In the genomic region with DNA sequence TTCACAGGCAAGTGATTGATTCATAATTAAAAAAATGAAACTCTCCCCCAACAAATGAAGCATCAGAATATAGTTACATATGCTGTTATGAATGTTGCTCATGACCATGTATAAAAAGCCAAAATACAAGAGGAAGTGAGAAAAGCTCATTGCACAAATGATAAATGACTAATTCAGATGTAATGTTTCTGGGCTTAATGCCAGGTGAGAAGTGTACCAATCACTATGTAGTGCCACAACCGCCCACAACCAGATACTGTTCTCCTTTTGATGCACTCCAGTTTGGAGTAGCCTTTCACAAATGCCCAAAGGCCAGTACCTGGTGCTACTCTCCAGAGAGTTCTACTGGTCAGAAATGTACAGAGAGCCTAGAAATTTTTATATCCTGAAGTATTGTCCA, we compare ENCODE assay signal across 24 mouse cellular contexts. TPM values are rescaled to one million over a fixed set of nuclear protein-coding genes. Genes with fewer than 3 reads are reported as not detected.
DNase-seq lines count a peak whose midpoint lies in the region; ATAC-seq and TF ChIP-seq lines count a peak whose summit lies in the region.
"Had no signal": no experiment of that assay in that cellular context is flagged by ENCODE, and none has a peak within 500 bp of the region (broad histone marks: within the 10 kb centered on the region; RNA-seq: fewer than 3 reads in every experiment).

No protein-coding gene starts in this region.

- no peak for TF ChIP-seq CTCF in heart, postnatal 0 days (IDR thresholded peaks at IDR 0.05; ENCODE audit: low read depth)

- no peaks in the 10 kb centered on the region for H3K9me3 ChIP-seq in heart, postnatal 0 days (replicated peaks; ENCODE audit: control insufficient read depth, low read length)
- H3K9me3 ChIP-seq: heart, embryonic 10.5 days; hindbrain, embryonic 10.5 days; intestine, embryonic 15.5 days; liver, embryonic 12.5 days; midbrain, embryonic 15.5 days; neural tube, embryonic 12.5 days had no signal

- H3K4me1 ChIP-seq in heart, postnatal 0 days (ENCODE audit: control insufficient read depth, insufficient read depth) = no peaks in the 10 kb centered on the region
- H3K4me1 ChIP-seq: heart, embryonic 10.5 days; hindbrain, embryonic 10.5 days; intestine, embryonic 15.5 days; liver, embryonic 12.5 days; midbrain, embryonic 15.5 days; neural tube, embryonic 12.5 days had no signal

- peak; percentile 16 for DNase-seq in heart, postnatal 0 days (ENCODE audit: low spot score)
- DNase-seq in heart, postnatal 25 days (ENCODE audit: low spot score) = no peak
- DNase-seq in right cerebral cortex, adult 18-20 months = peak; percentile 30
- DNase-seq in right cerebral cortex, postnatal 25 days = no peak
- peak; percentile 70 for DNase-seq in gonadal fat pad, adult 2 months (ENCODE audit: low read depth)
- DNase-seq in neural tube, embryonic 10.5 days (ENCODE audit: extremely low spot score, low spot score) = no peak
- DNase-seq in spleen, adult 18-20 months = no peak
- no peak for DNase-seq in kidney, adult 8-10 months
- DNase-seq: cerebellum, postnatal 25 days; gastrocnemius, adult 2 months; kidney, postnatal 10 days; lung, postnatal 10 days; thymus, postnatal 36 days had no signal

- 8% methylated on average over 1 of the region's 1 CpGs for WGBS in heart, postnatal 0 days

- no peak for TF ChIP-seq EP300 in heart, postnatal 0 days (IDR thresholded peaks at IDR 0.05; ENCODE audit: low read depth)

- no peak overlapping the region for H3K27ac ChIP-seq in heart, postnatal 0 days (ENCODE audit: low read depth)
- H3K27ac ChIP-seq: gastrocnemius, adult 2 months; heart, embryonic 10.5 days; hindbrain, embryonic 10.5 days; intestine, embryonic 15.5 days; liver, embryonic 12.5 days; midbrain, embryonic 15.5 days; neural tube, embryonic 12.5 days; stomach, postnatal 0 days had no signal

- no peaks in the 10 kb centered on the region for H3K27me3 ChIP-seq in heart, postnatal 0 days (ENCODE audit: control insufficient read depth, insufficient read depth, low read length)
- H3K27me3 ChIP-seq: intestine, embryonic 15.5 days; liver, embryonic 12.5 days; midbrain, embryonic 15.5 days; neural tube, embryonic 12.5 days had no signal

- ATAC-seq in heart, postnatal 0 days (ENCODE audit: insufficient read depth, low read depth) = no peak
- ATAC-seq: intestine, embryonic 15.5 days; liver, embryonic 12.5 days; midbrain, embryonic 15.5 days had no signal

- no peak overlapping the region for H3K9ac ChIP-seq in heart, postnatal 0 days (replicated peaks; ENCODE audit: low read depth, low read length)
- H3K9ac ChIP-seq: intestine, embryonic 15.5 days; liver, embryonic 12.5 days; midbrain, embryonic 15.5 days; neural tube, embryonic 12.5 days had no signal

- intact Hi-C loops in heart, postnatal 25 days (cut with DNase I) = no loop called here

- no peaks in the 10 kb centered on the region for H3K36me3 ChIP-seq in heart, postnatal 0 days (replicated peaks; ENCODE audit: control insufficient read depth, insufficient read depth, low read length)
- H3K36me3 ChIP-seq: heart, embryonic 10.5 days; hindbrain, embryonic 10.5 days; intestine, embryonic 15.5 days; liver, embryonic 12.5 days; midbrain, embryonic 15.5 days; neural tube, embryonic 12.5 days had no signal

- no peak overlapping the region for H3K4me3 ChIP-seq in heart, postnatal 0 days (ENCODE audit: low read depth, low read length)
- H3K4me3 ChIP-seq: gastrocnemius, adult 2 months; heart, embryonic 10.5 days; hindbrain, embryonic 10.5 days; intestine, embryonic 15.5 days; liver, embryonic 12.5 days; midbrain, embryonic 15.5 days; neural tube, embryonic 12.5 days had no signal

- no peak overlapping the region for H3K4me2 ChIP-seq in heart, postnatal 0 days (ENCODE audit: low read depth, low read length)
- H3K4me2 ChIP-seq: intestine, embryonic 15.5 days; liver, embryonic 12.5 days; midbrain, embryonic 15.5 days; neural tube, embryonic 12.5 days had no signal

RNA-seq across cellular contexts. Expression of a gene that starts 20.7 kb away (rescaled TPM):
- total RNA-seq in heart, postnatal 0 days (2014; rRNA removed; ENCODE audit: low replicate concordance) = not detected in 2 replicates
- polyA plus RNA-seq in heart, postnatal 0 days (2015; fragmentation: Nextera tagmentation; extraction: Ambion mirVana) = not detected in 2 replicates
- total RNA-seq in heart, postnatal 25 days (2021) = not detected
- polyA plus RNA-seq in gonadal fat pad, adult 2 months (2012; rRNA removed) = 0.19 TPM in 1 of 2 replicates, not detected in the other
- total RNA-seq: gastrocnemius, adult 2 months had no signal
- polyA plus RNA-seq: embryonic facial prominence, embryonic 11.5 days; forebrain, embryonic 11.5 days; heart, embryonic 10.5 days; hindbrain, embryonic 10.5 days; intestine, embryonic 15.5 days; liver, embryonic 12.5 days; midbrain, embryonic 15.5 days; neural tube, embryonic 12.5 days; spleen, adult 2 months; stomach, postnatal 0 days had no signal

RNA-seq across cellular contexts. Expression of a gene that starts 30.5 kb away (rescaled TPM):
- total RNA-seq in heart, postnatal 0 days (2014; rRNA removed; ENCODE audit: low replicate concordance) = not detected in 2 replicates
- polyA plus RNA-seq in heart, postnatal 0 days (2015; fragmentation: Nextera tagmentation; extraction: Ambion mirVana) = not detected in 2 replicates
- not detected for total RNA-seq in heart, postnatal 25 days (2021)
- polyA plus RNA-seq in gonadal fat pad, adult 2 months (2012; rRNA removed) = not detected in 2 replicates
- total RNA-seq: gastrocnemius, adult 2 months; left cerebral cortex, postnatal 36 days had no signal
- polyA plus RNA-seq: embryonic facial prominence, embryonic 11.5 days; forebrain, embryonic 11.5 days; heart, embryonic 10.5 days; hindbrain, embryonic 10.5 days; intestine, embryonic 15.5 days; liver, embryonic 12.5 days; midbrain, embryonic 15.5 days; neural tube, embryonic 12.5 days; spleen, adult 2 months; stomach, postnatal 0 days had no signal

Comparison
In these comparisons a context has a peak if more than half of its experiments do, and no peak if none do; other contexts are left out.
1. DNase-seq: peak in heart, postnatal 0 days (single experiment), right cerebral cortex, adult 18-20 months (single experiment) and gonadal fat pad, adult 2 months (single experiment); none in heart, postnatal 25 days (single experiment), right cerebral cortex, postnatal 25 days (single experiment), neural tube, embryonic 10.5 days (single experiment), spleen, adult 18-20 months (0 of 2) and kidney, adult 8-10 months (0 of 2).